Mouse (Mus musculus): ENCODE measurements around the gene Pidd1.

GRCm38 (mm10) chr7:141436523-141436892, 7.3 kb downstream of the Pidd1 start:
- TF ChIP-seq GATA1 (IDR thresholded peaks at IDR 0.05; ENCODE audit: low read length), result no peak
- TF ChIP-seq TAL1 (IDR thresholded peaks at IDR 0.05; ENCODE audit: low read length), result no peak

Data from erythroblast, embryonic 14.5 days (primary cell).